Mouse (Mus musculus) lung, embryonic 16.5 days (tissue): ENCODE data around the gene Sap30bp. TPM values are rescaled to one million over a fixed set of nuclear protein-coding genes. Genes with fewer than 3 reads are reported as not detected.
A peak's percentile ranks its signal among the peaks of the same experiment; 100 is the strongest.

Experiments used
- ATAC-seq: fragments of 200-750 bp; cut with Nextera tagmentation; 2 replicates; pipeline ENCODE4 v1.8.0; 2017; ENCODE audit warnings: low read depth, mild to moderate bottlenecking, moderate library complexity
- H3K27ac ChIP-seq: fragments of 300-500 bp; sonication (generic); 2 replicates; pipeline ENCODE4 v1.5.1; 2014; ENCODE audit warnings: mild to moderate bottlenecking, control low read depth, low read length
- H3K27me3 ChIP-seq: fragments of 300-500 bp; sonication (generic); 2 replicates; pipeline ENCODE4 v1.6.1; 2014; ENCODE audit warnings: low read depth, low read length, mixed read lengths; ENCODE audit not compliant: control insufficient read depth, insufficient read depth
- H3K36me3 ChIP-seq: fragments of 300-500 bp; sonication (generic); 2 replicates; pipeline ENCODE4 v1.6.1; 2014; ENCODE audit warnings: low read length; ENCODE audit not compliant: control insufficient read depth, insufficient read depth
- H3K4me1 ChIP-seq: fragments of 300-500 bp; sonication (generic); replicated peaks from 2 replicates; pipeline ENCODE4 v1.6.1; 2014; ENCODE audit warnings: low read length, mixed read lengths; ENCODE audit not compliant: control insufficient read depth, insufficient read depth
- H3K4me2 ChIP-seq: fragments of 300-500 bp; sonication (generic); 2 replicates; pipeline ENCODE4 v1.6.1; 2014; ENCODE audit warnings: low read depth, low read length, control low read depth
- H3K4me3 ChIP-seq: fragments of 300-500 bp; sonication (generic); 2 replicates; pipeline ENCODE4 v1.5.1; 2014; ENCODE audit warnings: mild to moderate bottlenecking, low read length, control low read depth
- H3K9ac ChIP-seq: fragments of 300-500 bp; sonication (generic); 2 replicates; pipeline ENCODE4 v1.6.1; 2014; ENCODE audit warnings: low read length, control low read depth
- H3K9me3 ChIP-seq: fragments of 300-500 bp; sonication (generic); 2 replicates; pipeline ENCODE4 v1.6.1; 2016; ENCODE audit warnings: low read length; ENCODE audit not compliant: control insufficient read depth
- WGBS: fragments of 180-500 bp; shearing (Covaris S2); extraction: QIAGEN DNeasy Blood & Tissue Kit; methylation state at CpG from one replicate; pipeline ENCODE4 v1.1.7; 2014; 5-methylcytosine and 5-hydroxymethylcytosine counted together
- polyA plus RNA-seq: library from polyadenylated mRNA; unstranded; fragments of >200 nt; fragmentation: Nextera tagmentation; extraction: Ambion mirVana; gene quantifications from 2 replicates; pipeline ENCODE4 v1.2.1, GENCODE M21; 2015

Sap30bp gene
- polyA plus RNA-seq, 1 experiment from 2014 or later: 36.8 TPM

GRCm38 (mm10) chr11:115982472-115982871 is 49.4 kb downstream of the Sap30bp start:
- no peak overlapping the region for H3K4me3 ChIP-seq
- 86% methylated on average over 15 of the region's 15 CpGs for WGBS

GRCm38 (mm10) chr11:115983291-115983690 is 50.2 kb downstream of the Sap30bp start:
- no peak overlapping the region for H3K9ac ChIP-seq
- 75% methylated on average over 8 of the region's 8 CpGs for WGBS
- H3K27me3 ChIP-seq: 0 out of 2 replicates have a peak, but pooled peaks cover 4% of the 10 kb centered on the region
- H3K4me2 ChIP-seq: no peak overlapping the region
- H3K4me1 ChIP-seq: no peaks in the 10 kb centered on the region
- H3K9me3 ChIP-seq: no peaks in the 10 kb centered on the region
- H3K36me3 ChIP-seq: no peaks in the 10 kb centered on the region
- H3K27ac ChIP-seq: no peak overlapping the region
- no peak overlapping the region for H3K4me3 ChIP-seq
- no peak for ATAC-seq

More at GRCm38 (mm10) chr11:115982472-115982871, 49.4 kb downstream of the Sap30bp start:
- Histone ChIP-seq H3K36me3 (no peaks in the 10 kb centered on the region), H3K4me1 (no peaks in the 10 kb centered on the region), H3K27me3 (peaks cover 12% of the 10 kb centered on the region), H3K4me2 (no peak overlapping the region), H3K9me3 (no peaks in the 10 kb centered on the region), H3K9ac (no peak overlapping the region), H3K27ac (no peak overlapping the region)
- ATAC-seq: no peak

GRCm38 (mm10) chr11:115989686-115990085 is 56.6 kb downstream of the Sap30bp start:
- 36% methylated on average over 13 of the region's 15 CpGs for WGBS
- no peak overlapping the region for H3K9ac ChIP-seq
- H3K27me3 ChIP-seq: no peaks in the 10 kb centered on the region; the same call in 1 of the 2 replicates
- H3K4me1 ChIP-seq: no peaks in the 10 kb centered on the region
- H3K4me3 ChIP-seq: no peak overlapping the region
- no peak for ATAC-seq
- peak overlapping the region; percentile 9; the same call in 1 of the 2 replicates for H3K4me2 ChIP-seq
- H3K27ac ChIP-seq: no peak overlapping the region
- no peaks in the 10 kb centered on the region for H3K9me3 ChIP-seq
- H3K36me3 ChIP-seq: no peaks in the 10 kb centered on the region

GRCm38 (mm10) chr11:115992098-115992497 is 59.0 kb downstream of the Sap30bp start:
- Histone ChIP-seq H3K9me3 (no peaks in the 10 kb centered on the region), H3K4me1 (no peaks in the 10 kb centered on the region), H3K4me3 (no peak overlapping the region), H3K36me3 (no peaks in the 10 kb centered on the region), H3K9ac (no peak overlapping the region), H3K27me3 (no peaks in the 10 kb centered on the region; the same call in 1 of the 2 replicates), H3K4me2 (no peak overlapping the region), H3K27ac (no peak overlapping the region)
- 41% methylated on average over 4 of the region's 4 CpGs for WGBS
- ATAC-seq: no peak

- H3K4me1 ChIP-seq: no peaks in the 10 kb centered on the region
- H3K4me2 ChIP-seq: no peak overlapping the region
- no peak overlapping the region for H3K27ac ChIP-seq
- H3K4me3 ChIP-seq: no peak overlapping the region
- WGBS: 85% methylated on average over 3 of the region's 3 CpGs
- H3K36me3 ChIP-seq: no peaks in the 10 kb centered on the region
- no peak overlapping the region for H3K9ac ChIP-seq
- no peak for ATAC-seq
- peaks cover 3% of the 10 kb centered on the region; the same call in 1 of the 2 replicates for H3K27me3 ChIP-seq
- H3K9me3 ChIP-seq: no peaks in the 10 kb centered on the region
These were observed 62.2 kb downstream of the Sap30bp start for GRCm38 (mm10) chr11:115995256-115995655.

- Histone ChIP-seq H3K9ac (no peak overlapping the region), H3K4me2 (no peak overlapping the region), H3K4me1 (no peaks in the 10 kb centered on the region), H3K4me3 (no peak overlapping the region), H3K9me3 (no peaks in the 10 kb centered on the region), H3K27me3 (peaks cover 4% of the 10 kb centered on the region; the same call in 1 of the 2 replicates), H3K27ac (no peak overlapping the region), H3K36me3 (no peaks in the 10 kb centered on the region)
- no peak for ATAC-seq
- 69% methylated on average over 4 of the region's 4 CpGs for WGBS
These were observed 64.0 kb downstream of the Sap30bp start for GRCm38 (mm10) chr11:115997047-115997446.

GRCm38 (mm10) chr11:115997662-115998061 is 64.6 kb downstream of the Sap30bp start:
- Histone ChIP-seq H3K9ac (no peak overlapping the region), H3K27me3 (peaks cover 4% of the 10 kb centered on the region; the same call in 1 of the 2 replicates), H3K36me3 (no peaks in the 10 kb centered on the region), H3K9me3 (no peaks in the 10 kb centered on the region), H3K4me1 (no peaks in the 10 kb centered on the region), H3K27ac (no peak overlapping the region), H3K4me2 (no peak overlapping the region), H3K4me3 (no peak overlapping the region)
- WGBS: 64% methylated on average over 5 of the region's 5 CpGs
- ATAC-seq: no peak

GRCm38 (mm10) chr11:115999027-115999426 is 65.9 kb downstream of the Sap30bp start:
- ATAC-seq: no peak
- 50% methylated on average over 7 of the region's 7 CpGs for WGBS
- peaks cover 3% of the 10 kb centered on the region; the same call in 1 of the 2 replicates for H3K9me3 ChIP-seq
- no peak overlapping the region for H3K27ac ChIP-seq
- peaks cover 4% of the 10 kb centered on the region; the same call in 1 of the 2 replicates for H3K27me3 ChIP-seq
- H3K9ac ChIP-seq: no peak overlapping the region
- H3K4me1 ChIP-seq: no peaks in the 10 kb centered on the region
- no peak overlapping the region for H3K4me3 ChIP-seq
- no peaks in the 10 kb centered on the region for H3K36me3 ChIP-seq
- no peak overlapping the region for H3K4me2 ChIP-seq

- Histone ChIP-seq H3K27ac (no peak overlapping the region), H3K9me3 (peaks cover 3% of the 10 kb centered on the region; the same call in 1 of the 2 replicates), H3K36me3 (no peaks in the 10 kb centered on the region), H3K4me1 (peaks cover 2% of the 10 kb centered on the region; the same call in 1 of the 2 replicates), H3K27me3 (peaks cover 4% of the 10 kb centered on the region; the same call in 1 of the 2 replicates), H3K9ac (no peak overlapping the region), H3K4me3 (no peak overlapping the region), H3K4me2 (no peak overlapping the region)
- ATAC-seq: peak; percentile 15; the same call in 1 of the 2 replicates
- WGBS: 15% methylated on average over 14 of the region's 14 CpGs
These were observed 66.6 kb downstream of the Sap30bp start for GRCm38 (mm10) chr11:115999538-116000143.
